Mouse (Mus musculus) embryonic facial prominence, embryonic 15.5 days (tissue): Measurements from ENCODE around the gene Patl2. TPM values are rescaled to one million over a fixed set of nuclear protein-coding genes. Genes with fewer than 3 reads are reported as not detected.
A peak's percentile ranks its signal among the peaks of the same experiment; 100 is the strongest.

Source experiments
- ATAC-seq: fragments of 200-750 bp; cut with Nextera tagmentation; 2 replicates; pipeline ENCODE4 v1.8.0; 2017; ENCODE audit warnings: low read depth, moderate TSS enrichment; ENCODE audit not compliant: insufficient number of reproducible peaks, low FRiP score, low TSS enrichment
- H3K27ac ChIP-seq: fragments of 300-500 bp; sonication (generic); replicated peaks from 2 replicates; pipeline ENCODE4 v1.5.1; 2015; ENCODE audit warnings: mild to moderate bottlenecking, inconsistent platforms
- H3K27me3 ChIP-seq: fragments of 300-500 bp; sonication (generic); 2 replicates; pipeline ENCODE4 v1.6.1; 2015; ENCODE audit warnings: inconsistent platforms
- H3K36me3 ChIP-seq: fragments of 300-500 bp; sonication (generic); 2 replicates; pipeline ENCODE4 v1.6.1; 2015; ENCODE audit warnings: mild to moderate bottlenecking, inconsistent platforms
- H3K4me1 ChIP-seq: fragments of 300-500 bp; sonication (generic); 2 replicates; pipeline ENCODE4 v1.6.1; 2015; ENCODE audit warnings: inconsistent platforms
- H3K4me2 ChIP-seq: fragments of 300-500 bp; sonication (generic); replicated peaks from 2 replicates; pipeline ENCODE4 v1.6.1; 2015; ENCODE audit warnings: mild to moderate bottlenecking, inconsistent platforms
- H3K4me3 ChIP-seq: fragments of 300-500 bp; sonication (generic); replicated peaks from 2 replicates; pipeline ENCODE4 v1.5.1; 2015; ENCODE audit warnings: mild to moderate bottlenecking, inconsistent platforms
- H3K9ac ChIP-seq: fragments of 300-500 bp; sonication (generic); 2 replicates; pipeline ENCODE4 v1.6.1; 2015; ENCODE audit warnings: inconsistent platforms
- H3K9me3 ChIP-seq: fragments of 300-500 bp; sonication (generic); replicated peaks from 2 replicates; pipeline ENCODE4 v1.6.1; 2016; ENCODE audit warnings: inconsistent platforms
- WGBS: fragments of 180-500 bp; shearing (Covaris S2); methylation state at CpG from one replicate; pipeline ENCODE4 v1.1.7; 2015; 5-methylcytosine and 5-hydroxymethylcytosine counted together
- polyA plus RNA-seq: library from polyadenylated mRNA; unstranded; fragments of >200 nt; fragmentation: Nextera tagmentation; extraction: Ambion mirVana; gene quantifications from 2 replicates; pipeline ENCODE4 v1.2.1, GENCODE M21; 2015

The Patl2 gene
- polyA plus RNA-seq, 1 experiment from 2014 or later = 0.08 TPM

DNA sequence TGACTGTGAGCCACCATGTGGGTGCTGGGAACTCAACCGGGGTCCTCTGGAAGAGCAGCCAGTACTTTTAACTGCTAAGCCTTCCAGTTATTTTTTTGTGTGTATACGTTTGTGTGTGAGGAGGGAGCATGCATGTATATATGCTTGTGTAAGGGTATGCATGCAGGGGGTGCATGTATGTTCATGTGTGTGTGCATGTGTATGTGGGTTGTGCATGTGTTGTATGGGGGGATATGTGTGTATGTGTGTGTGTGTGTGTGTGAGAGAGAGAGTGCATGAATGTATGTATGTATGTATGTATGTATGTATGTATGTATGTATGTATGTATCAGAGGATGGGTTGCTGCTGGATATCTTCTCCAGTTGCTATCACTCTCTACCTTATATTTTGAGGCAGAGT, 31.5 kb downstream of the Patl2 start:
- Histone ChIP-seq H3K4me2 (no peak overlapping the region), H3K36me3 (no peaks in the 10 kb centered on the region), H3K4me1 (peaks cover 12% of the 10 kb centered on the region), H3K9ac (no peak overlapping the region), H3K27ac (no peak overlapping the region), H3K27me3 (no peaks in the 10 kb centered on the region), H3K9me3 (no peaks in the 10 kb centered on the region), H3K4me3 (no peak overlapping the region)
- no peak for ATAC-seq
- WGBS = 90% methylated on average over 2 of the region's 2 CpGs

DNA sequence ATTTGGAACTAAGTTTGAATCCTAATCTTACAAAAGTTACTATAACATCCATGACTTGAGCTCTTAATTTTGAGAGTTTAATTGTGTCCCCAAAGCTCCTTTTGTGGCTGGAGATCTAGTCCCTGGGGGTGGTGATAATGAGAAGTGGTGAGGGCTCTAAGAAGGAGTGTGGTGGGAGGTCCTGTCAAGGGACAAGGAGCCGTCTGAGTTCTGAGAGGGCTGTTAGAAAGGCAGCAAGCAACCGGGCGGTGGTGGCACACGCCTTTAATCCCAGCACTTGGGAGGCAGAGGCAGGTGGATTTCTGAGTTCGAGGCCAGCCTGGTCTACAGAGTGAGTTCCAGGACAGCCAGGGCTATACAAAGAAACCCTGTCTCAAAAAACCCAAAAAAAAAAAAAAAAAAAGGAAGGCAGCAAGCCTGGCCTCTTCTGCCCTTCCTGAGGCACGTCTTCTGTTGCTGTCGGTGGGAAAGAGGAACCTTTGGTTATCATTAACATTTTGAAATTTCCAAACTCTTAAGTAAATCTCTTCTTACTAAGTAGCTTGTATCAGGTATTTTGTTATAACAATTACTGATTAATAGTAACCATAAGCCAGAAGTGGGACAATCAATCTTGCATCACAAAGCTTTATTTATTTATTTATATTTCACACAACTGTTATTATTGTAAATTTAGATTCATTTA, 32.2 kb downstream of the Patl2 start:
- Histone ChIP-seq H3K9me3 (no peaks in the 10 kb centered on the region), H3K9ac (no peak overlapping the region), H3K4me2 (no peak overlapping the region), H3K4me1 (peaks cover 10% of the 10 kb centered on the region), H3K27me3 (no peaks in the 10 kb centered on the region), H3K4me3 (no peak overlapping the region), H3K36me3 (no peaks in the 10 kb centered on the region), H3K27ac (no peak overlapping the region)
- no peak for ATAC-seq
- 78% methylated on average over 7 of the region's 7 CpGs for WGBS

DNA sequence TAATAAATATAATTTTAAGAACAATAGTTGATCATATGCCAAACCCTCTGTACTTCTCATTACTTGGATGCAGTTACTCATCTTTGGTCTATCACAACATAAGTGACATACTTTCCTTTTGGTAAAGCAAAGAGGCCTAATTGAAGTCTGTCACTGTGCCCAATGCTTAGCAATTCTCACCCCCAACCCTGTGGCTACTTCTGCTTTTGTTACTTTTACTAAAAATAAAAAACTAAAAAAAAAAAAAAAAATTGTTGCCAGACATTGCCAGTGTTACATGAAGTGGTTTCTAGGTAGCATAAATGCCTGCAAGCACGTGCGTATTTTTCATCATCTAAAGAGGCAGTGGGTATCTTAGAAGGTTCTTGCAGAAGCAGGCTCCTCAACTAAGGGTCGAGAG, 33.1 kb downstream of the Patl2 start:
- Histone ChIP-seq H3K9ac (no peak overlapping the region), H3K9me3 (no peaks in the 10 kb centered on the region), H3K4me3 (no peak overlapping the region), H3K36me3 (no peaks in the 10 kb centered on the region), H3K27me3 (no peaks in the 10 kb centered on the region), H3K4me2 (no peak overlapping the region), H3K4me1 (peaks cover 6% of the 10 kb centered on the region; the same call in 1 of the 2 replicates), H3K27ac (no peak overlapping the region)
- WGBS = 79% methylated on average over 3 of the region's 3 CpGs
- no peak for ATAC-seq

DNA sequence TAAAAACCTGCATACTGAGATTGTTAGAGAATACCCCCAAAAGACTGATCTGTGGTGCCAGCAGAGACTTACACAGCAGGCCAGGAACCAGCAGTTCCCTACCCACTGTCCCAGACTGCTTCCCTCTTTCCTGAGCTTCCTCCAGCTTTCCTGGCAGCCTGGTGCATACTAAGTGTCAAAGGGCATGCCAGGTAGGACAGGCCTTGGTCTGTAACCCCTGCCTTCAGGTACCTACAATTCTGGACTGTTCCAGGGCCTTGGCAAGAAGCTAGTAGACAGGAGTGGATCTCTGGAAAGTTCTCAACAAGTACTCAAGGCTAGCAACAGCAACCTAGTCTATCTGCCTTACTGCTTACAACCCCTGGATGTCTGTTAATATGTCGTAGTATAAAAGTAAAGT, 34.8 kb downstream of the Patl2 start:
- Histone ChIP-seq H3K27ac (no peak overlapping the region), H3K4me2 (no peak overlapping the region), H3K9me3 (no peaks in the 10 kb centered on the region), H3K36me3 (no peaks in the 10 kb centered on the region), H3K4me3 (no peak overlapping the region), H3K9ac (no peak overlapping the region), H3K4me1 (peaks cover 9% of the 10 kb centered on the region), H3K27me3 (no peaks in the 10 kb centered on the region)
- WGBS = 92% methylated on average over 1 of the region's 1 CpGs
- ATAC-seq = no peak

DNA sequence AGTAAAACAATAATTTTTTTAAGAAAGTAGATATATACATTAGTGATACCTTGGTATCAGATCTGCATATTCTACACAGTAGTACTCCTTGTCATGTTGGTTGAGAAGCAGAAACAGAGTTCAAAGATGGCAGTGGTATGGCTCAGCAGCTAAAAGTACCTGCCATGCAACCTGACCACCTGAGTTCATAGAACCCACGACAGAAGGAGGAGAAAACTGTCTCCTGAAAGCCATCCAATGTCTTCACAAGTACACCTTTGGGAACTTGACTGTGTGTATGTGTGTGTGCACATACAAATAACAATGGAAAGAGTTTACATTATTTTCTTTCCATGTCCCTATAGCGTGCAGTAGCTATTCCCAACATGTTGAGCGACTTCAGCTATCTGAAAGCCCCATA, 36.3 kb downstream of the Patl2 start:
- WGBS = 82% methylated on average over 3 of the region's 3 CpGs
- no peaks in the 10 kb centered on the region for H3K9me3 ChIP-seq
- no peak for ATAC-seq
- no peak overlapping the region for H3K27ac ChIP-seq
- H3K4me2 ChIP-seq = no peak overlapping the region
- H3K4me3 ChIP-seq = no peak overlapping the region
- H3K9ac ChIP-seq = no peak overlapping the region
- H3K27me3 ChIP-seq = no peaks in the 10 kb centered on the region
- H3K4me1 ChIP-seq = peaks cover 9% of the 10 kb centered on the region
- H3K36me3 ChIP-seq = no peaks in the 10 kb centered on the region

DNA sequence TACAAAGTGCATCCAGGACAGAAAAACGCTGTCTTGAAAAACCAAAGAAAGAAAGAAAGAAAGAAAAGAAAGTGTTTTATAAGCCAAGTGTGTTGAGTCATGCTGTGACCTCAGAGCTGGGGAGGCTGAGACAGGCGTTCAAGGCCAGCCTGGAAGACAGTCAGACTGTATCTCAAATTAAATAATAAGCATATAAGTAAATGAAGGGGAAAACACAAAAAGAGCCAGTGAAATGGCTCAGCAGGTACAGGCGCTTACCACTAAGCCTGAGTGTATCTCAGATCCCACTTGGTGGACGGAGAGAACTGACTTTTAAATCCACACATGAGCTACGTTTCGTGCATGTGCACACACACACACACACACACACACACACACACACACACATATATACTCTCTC, 36.7 kb downstream of the Patl2 start:
- H3K4me3 ChIP-seq = no peak overlapping the region

DNA sequence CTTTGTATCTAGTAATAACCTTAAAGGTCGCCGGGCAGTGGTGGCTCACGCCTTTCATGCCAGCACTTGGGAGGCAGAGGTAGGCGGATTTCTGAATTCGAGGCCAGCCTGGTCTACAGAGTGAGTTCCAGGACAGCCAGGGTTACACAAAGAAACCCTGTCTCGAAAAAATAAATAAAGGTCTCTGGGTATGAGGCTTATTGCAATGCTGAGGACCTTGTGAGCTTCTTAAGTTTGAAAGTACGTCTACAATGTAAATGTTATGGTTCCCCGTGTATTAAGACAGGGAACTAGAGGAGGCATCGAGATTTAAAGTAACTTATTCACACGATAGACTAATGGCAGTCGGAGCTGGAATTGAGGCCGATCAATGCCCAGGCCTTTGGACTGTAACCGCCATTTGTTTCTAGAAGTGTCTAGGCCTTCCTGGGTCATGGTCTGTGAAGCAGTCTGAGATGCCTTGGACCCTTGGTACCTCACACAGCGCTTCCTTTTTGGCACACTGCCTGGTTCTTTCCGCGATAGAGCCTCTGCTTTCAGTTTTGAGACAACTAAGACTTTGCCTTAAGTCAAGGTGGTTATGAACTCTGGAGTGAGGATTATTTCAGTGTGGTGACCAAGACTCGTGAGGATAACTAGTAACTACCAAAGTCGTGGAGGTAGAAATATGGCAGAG, 37.6 kb downstream of the Patl2 start:
- H3K4me2 ChIP-seq = peak overlapping the region; percentile 62
- no peaks in the 10 kb centered on the region for H3K36me3 ChIP-seq
- peaks cover 9% of the 10 kb centered on the region for H3K4me1 ChIP-seq
- H3K4me3 ChIP-seq = peak overlapping the region; percentile 70
- 23% methylated on average over 18 of the region's 18 CpGs for WGBS
- H3K27me3 ChIP-seq = no peaks in the 10 kb centered on the region
- peak overlapping the region; percentile 86 for H3K27ac ChIP-seq
- ATAC-seq = no peak
- H3K9ac ChIP-seq = peak overlapping the region; percentile 59
- no peaks in the 10 kb centered on the region for H3K9me3 ChIP-seq

More for the DNA sequence above, 36.7 kb downstream of the Patl2 start:
- no peak for ATAC-seq
- no peaks in the 10 kb centered on the region for H3K36me3 ChIP-seq
- no peaks in the 10 kb centered on the region for H3K27me3 ChIP-seq
- no peak overlapping the region for H3K9ac ChIP-seq
- peaks cover 9% of the 10 kb centered on the region for H3K4me1 ChIP-seq
- no peak overlapping the region for H3K27ac ChIP-seq
- 87% methylated on average over 6 of the region's 6 CpGs for WGBS
- H3K4me2 ChIP-seq = 0 out of 2 replicates have a peak overlapping the region, but pooled peaks have one; percentile 62
- no peaks in the 10 kb centered on the region for H3K9me3 ChIP-seq

DNA sequence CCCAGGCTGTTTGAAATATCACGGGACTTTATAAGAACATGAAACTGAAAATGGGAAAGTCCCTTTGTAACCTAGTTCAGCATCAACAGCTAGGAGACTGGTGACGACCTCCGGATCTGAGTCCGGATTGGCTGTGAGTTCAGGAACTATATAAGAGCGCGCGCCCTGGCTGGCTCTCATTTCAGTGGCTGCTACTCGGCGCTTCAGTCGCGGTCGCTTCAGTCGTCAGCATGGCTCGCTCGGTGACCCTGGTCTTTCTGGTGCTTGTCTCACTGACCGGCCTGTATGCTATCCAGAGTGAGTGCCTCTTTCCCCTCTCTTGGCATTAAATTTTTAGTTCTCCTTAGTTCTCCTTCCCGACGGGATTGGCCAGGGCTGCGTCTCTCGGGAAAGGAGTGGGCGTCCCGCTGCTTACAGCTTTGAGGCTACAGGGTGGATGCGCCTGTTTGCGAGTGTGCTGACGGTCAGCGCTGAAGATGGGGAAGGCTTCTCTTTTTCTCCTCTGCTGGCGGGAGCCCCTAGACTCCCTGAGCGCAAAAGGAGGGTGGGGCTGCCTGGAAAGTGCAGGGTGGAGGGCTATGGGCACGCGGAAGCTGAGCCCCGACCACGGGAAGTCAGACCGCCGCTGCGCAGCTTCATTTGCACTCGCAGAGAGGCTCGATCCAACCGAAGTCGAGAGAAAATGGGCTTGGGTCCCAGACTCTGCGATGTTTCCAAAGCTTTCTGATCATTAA, 38.3 kb downstream of the Patl2 start, which contains the start of gene B2m:
Gene B2m (plus strand): TSS at position 179 of the 734 bp plus-strand sequence.
- peak; percentile 97 for ATAC-seq
- Histone ChIP-seq H3K36me3 (no peaks in the 10 kb centered on the region), H3K4me3 (peak within 1 kb of the TSS; percentile 70), H3K4me1 (peaks cover 9% of the 10 kb centered on the region), H3K9me3 (no peaks in the 10 kb centered on the region), H3K27ac (peak within 1 kb of the TSS; percentile 86), H3K9ac (peak within 1 kb of the TSS; percentile 59), H3K4me2 (peak within 1 kb of the TSS; percentile 62), H3K27me3 (no peaks in the 10 kb centered on the region)
- WGBS = under 1% methylated on average over 40 of the region's 40 CpGs

DNA sequence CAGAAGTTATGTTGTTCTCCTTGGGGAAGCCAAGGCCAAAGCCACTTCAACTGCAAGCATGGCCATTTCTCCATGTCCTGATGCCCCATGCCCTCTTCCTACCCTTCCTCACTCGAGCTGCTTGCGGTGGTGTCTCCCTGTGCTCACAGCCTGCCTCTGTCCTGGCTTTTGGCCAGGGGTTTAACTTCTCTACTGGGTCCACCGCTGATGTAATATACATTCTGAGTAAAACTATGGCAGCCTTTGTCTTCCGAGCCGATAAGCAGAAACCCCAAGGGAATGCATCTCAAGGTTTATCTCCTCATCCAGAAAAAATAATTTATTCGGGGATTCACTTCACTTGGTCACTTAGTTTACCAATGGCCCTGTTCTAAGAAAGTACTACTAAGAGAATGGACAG, 39.3 kb downstream of the Patl2 start:
- H3K9ac ChIP-seq = no peak overlapping the region
- no peak overlapping the region for H3K4me2 ChIP-seq
- no peaks in the 10 kb centered on the region for H3K27me3 ChIP-seq
- peaks cover 9% of the 10 kb centered on the region for H3K4me1 ChIP-seq
- WGBS = 63% methylated on average over 6 of the region's 6 CpGs
- ATAC-seq = no peak
- no peaks in the 10 kb centered on the region for H3K9me3 ChIP-seq
- H3K27ac ChIP-seq = no peak overlapping the region
- no peaks in the 10 kb centered on the region for H3K36me3 ChIP-seq
- H3K4me3 ChIP-seq = no peak overlapping the region

DNA sequence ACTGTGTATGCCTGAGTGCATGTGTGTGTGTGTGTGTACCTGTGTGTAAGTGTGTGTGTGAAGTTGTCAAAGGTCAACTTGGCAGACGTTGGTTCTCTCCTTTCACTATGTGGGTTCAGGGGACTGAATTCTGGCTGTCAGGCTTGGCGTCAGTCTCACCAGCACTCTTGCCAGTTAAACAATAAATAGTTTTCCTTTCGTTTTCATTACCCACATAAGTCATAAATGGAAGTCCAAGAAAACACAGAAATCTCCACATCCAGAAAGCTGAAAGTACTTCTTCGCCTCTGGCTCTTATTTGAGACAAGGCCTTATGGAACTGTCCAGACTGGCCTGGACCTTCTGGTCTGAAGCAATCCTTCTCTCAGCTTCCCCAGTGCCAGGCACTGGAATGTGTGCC, 40.2 kb downstream of the Patl2 start:
- H3K36me3 ChIP-seq = no peaks in the 10 kb centered on the region
- no peak overlapping the region for H3K9ac ChIP-seq
- no peaks in the 10 kb centered on the region for H3K27me3 ChIP-seq
- ATAC-seq = no peak
- H3K9me3 ChIP-seq = no peaks in the 10 kb centered on the region
- H3K27ac ChIP-seq = no peak overlapping the region
- no peak overlapping the region for H3K4me2 ChIP-seq
- no peak overlapping the region for H3K4me3 ChIP-seq
- H3K4me1 ChIP-seq = peaks cover 9% of the 10 kb centered on the region
- WGBS = 67% methylated on average over 4 of the region's 4 CpGs

DNA sequence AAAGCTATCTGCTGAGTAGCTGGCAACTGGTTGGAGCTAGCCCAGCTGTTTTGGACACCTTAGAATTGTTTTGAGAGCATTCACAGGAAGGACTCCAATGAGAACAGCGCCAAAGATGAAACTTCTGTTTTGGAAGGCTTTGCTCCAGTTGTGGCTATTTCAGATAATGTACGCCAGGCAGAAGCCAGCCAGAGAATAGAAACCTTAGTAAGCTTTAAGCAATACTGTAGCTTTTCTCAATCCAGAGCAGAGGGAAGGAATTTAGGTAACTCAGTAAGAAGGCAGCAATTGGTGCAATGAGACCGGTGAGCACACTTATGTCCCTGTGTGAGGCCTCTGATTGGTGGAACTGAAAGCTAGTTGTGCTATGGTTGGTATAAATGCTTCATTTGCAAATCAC, 42.9 kb downstream of the Patl2 start:
- no peaks in the 10 kb centered on the region for H3K9me3 ChIP-seq
- no peak overlapping the region for H3K27ac ChIP-seq
- H3K36me3 ChIP-seq = no peaks in the 10 kb centered on the region
- no peak for ATAC-seq
- 82% methylated on average over 3 of the region's 3 CpGs for WGBS
- no peak overlapping the region for H3K4me2 ChIP-seq
- no peak overlapping the region for H3K9ac ChIP-seq
- H3K27me3 ChIP-seq = no peaks in the 10 kb centered on the region
- H3K4me1 ChIP-seq = peaks cover 3% of the 10 kb centered on the region; the same call in 1 of the 2 replicates
- no peak overlapping the region for H3K4me3 ChIP-seq
